Mouse (Mus musculus) forebrain, embryonic 10.5 days (tissue): ENCODE data around the gene Prg3. TPM values are rescaled to one million over a fixed set of nuclear protein-coding genes. Genes with fewer than 3 reads are reported as not detected.

Experiments used
- DNase-seq: peaks from one replicate; pipeline ENCODE4 v3.0.0-alpha.2; 2017; ENCODE audit warnings: low spot score; ENCODE audit errors: extremely low spot score
- H3K27ac ChIP-seq: fragments of 300-500 bp; sonication (generic); 2 replicates; pipeline ENCODE4 v1.5.1; 2016; ENCODE audit warnings: mild to moderate bottlenecking
- H3K27me3 ChIP-seq: fragments of 300-500 bp; sonication (generic); 2 replicates; pipeline ENCODE4 v1.6.1; 2016; ENCODE audit warnings: mild to moderate bottlenecking; ENCODE audit not compliant: poor library complexity, severe bottlenecking
- H3K36me3 ChIP-seq: fragments of 300-500 bp; sonication (generic); replicated peaks from 2 replicates; pipeline ENCODE4 v1.6.1; 2016; ENCODE audit warnings: mild to moderate bottlenecking, moderate library complexity
- H3K4me1 ChIP-seq: fragments of 300-500 bp; sonication (generic); 2 replicates; pipeline ENCODE4 v1.6.1; 2016
- H3K4me3 ChIP-seq: fragments of 300-500 bp; sonication (generic); 2 replicates; pipeline ENCODE4 v1.5.1; 2016; ENCODE audit warnings: mild to moderate bottlenecking, moderate library complexity
- H3K9me3 ChIP-seq: fragments of 300-500 bp; sonication (generic); 2 replicates; pipeline ENCODE4 v1.6.1; 2016; ENCODE audit warnings: mild to moderate bottlenecking, moderate library complexity
- WGBS: fragments of 180-500 bp; shearing (Covaris S2); methylation state at CpG from one replicate; pipeline ENCODE4 v1.1.7; 2016; 5-methylcytosine and 5-hydroxymethylcytosine counted together
- polyA plus RNA-seq: library from polyadenylated mRNA; unstranded; fragments of >200 nt; fragmentation: Nextera tagmentation; extraction: Ambion mirVana; gene quantifications from 2 replicates; pipeline ENCODE4 v1.2.1, GENCODE M21; 2016

The Prg3 gene
- polyA plus RNA-seq, 1 experiment from 2014 or later = not detected

DNA sequence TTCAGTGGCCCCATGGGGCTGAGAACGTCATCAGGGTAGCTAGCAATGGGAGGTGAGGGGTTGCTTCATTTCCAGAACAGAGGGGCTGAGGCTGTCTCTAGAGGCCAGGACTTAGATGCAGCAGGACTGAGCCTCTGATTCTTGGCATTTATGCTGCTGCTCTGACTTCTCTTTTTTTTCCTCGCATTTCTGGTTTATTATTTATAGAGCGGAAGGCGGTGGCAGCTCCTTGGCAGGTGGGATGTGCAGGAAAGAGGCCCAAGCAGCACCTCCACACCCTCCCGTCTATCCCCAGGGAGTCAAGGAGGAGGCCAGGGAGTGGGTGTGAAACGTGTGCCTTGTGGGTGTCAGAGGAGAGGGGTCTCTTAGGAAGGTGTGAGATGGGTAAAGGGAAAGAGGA, 43.0 kb downstream of the Prg3 start:
- 80% methylated on average over 6 of the region's 6 CpGs for WGBS
- Histone ChIP-seq H3K27ac (no peak overlapping the region), H3K27me3 (no peaks in the 10 kb centered on the region), H3K9me3 (no peaks in the 10 kb centered on the region), H3K4me1 (peaks cover 7% of the 10 kb centered on the region), H3K36me3 (no peaks in the 10 kb centered on the region), H3K4me3 (no peak overlapping the region)
- DNase-seq = no peak

DNA sequence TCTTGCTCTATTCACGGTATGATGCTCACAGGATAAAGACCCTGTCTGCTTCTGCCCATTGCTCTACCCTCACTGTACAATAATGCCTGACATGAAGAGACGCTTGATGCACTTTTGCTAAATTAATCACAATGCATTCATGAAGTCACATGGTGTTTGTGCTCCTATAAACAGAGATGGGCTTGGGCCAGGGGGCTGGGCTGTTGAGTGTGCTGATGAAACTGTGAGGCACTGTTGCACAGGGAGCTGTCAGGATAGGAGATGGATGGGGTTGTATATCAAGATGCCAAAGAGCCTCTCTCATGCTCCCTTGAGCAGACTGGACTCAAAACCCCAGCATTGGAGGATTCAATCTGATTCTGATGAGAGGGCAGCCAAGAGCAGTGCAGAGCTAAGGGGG, 45.1 kb downstream of the Prg3 start:
- no peaks in the 10 kb centered on the region for H3K36me3 ChIP-seq
- no peak for DNase-seq
- H3K4me1 ChIP-seq = peaks cover 18% of the 10 kb centered on the region
- no peaks in the 10 kb centered on the region for H3K9me3 ChIP-seq
- no peaks in the 10 kb centered on the region for H3K27me3 ChIP-seq
- H3K4me3 ChIP-seq = no peak overlapping the region
- H3K27ac ChIP-seq = no peak overlapping the region
- WGBS = 92% methylated on average over 2 of the region's 2 CpGs

DNA sequence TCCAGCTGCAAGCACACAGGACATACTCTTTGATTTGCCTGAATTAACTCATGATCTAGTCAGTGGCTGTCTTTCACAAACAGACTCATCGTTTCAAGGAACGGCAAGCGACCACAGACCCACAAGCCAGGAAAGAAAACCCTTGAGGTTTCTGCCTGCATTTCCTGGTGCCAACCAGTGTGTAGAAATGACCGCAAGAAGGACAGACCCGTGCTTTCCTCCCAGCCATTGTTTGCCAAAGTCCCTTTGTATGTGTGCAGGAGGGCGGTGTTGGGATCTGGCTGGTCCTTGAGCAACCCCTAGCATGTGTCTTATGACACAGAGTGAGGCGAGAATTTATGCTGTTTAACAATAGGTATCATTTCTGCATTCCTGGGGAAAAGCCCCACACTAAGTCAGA, 46.2 kb downstream of the Prg3 start:
- Histone ChIP-seq H3K36me3 (peaks cover 6% of the 10 kb centered on the region), H3K27me3 (no peaks in the 10 kb centered on the region), H3K4me1 (peaks cover 24% of the 10 kb centered on the region), H3K27ac (no peak overlapping the region), H3K9me3 (no peaks in the 10 kb centered on the region), H3K4me3 (no peak overlapping the region)
- DNase-seq = no peak
- WGBS = 86% methylated on average over 7 of the region's 7 CpGs

DNA sequence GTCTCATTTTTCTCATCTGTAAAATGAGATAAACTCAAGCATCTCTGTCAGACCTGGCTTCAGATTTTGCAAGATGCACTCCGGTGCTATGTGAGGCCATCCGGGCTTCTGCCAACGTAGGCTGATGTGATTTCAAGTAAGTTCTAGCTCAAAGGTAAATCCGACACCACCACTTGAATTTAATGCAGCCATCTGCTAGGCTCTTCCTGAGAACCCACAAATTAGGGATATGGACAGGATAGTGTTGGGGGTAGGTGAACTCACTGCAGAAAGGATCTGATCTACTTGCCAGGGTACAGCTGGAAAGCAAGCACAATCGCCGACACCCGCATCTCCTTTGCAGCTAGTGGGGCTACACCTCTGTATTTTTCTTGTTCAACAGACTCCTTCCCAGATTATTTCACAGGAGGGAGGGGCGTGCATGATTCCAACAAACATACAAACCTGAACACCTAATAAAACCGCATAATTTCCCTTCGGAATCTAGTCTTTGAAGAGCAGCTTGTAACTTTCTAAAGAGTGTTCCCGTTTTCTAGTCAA, 48.6 kb downstream of the Prg3 start:
- Histone ChIP-seq H3K36me3 (peaks cover 30% of the 10 kb centered on the region), H3K4me1 (peaks cover 27% of the 10 kb centered on the region), H3K9me3 (no peaks in the 10 kb centered on the region), H3K27ac (peak overlapping the region; percentile 97), H3K4me3 (peak overlapping the region; percentile 87), H3K27me3 (no peaks in the 10 kb centered on the region)
- DNase-seq = no peak
- WGBS = 12% methylated on average over 11 of the region's 11 CpGs

DNA sequence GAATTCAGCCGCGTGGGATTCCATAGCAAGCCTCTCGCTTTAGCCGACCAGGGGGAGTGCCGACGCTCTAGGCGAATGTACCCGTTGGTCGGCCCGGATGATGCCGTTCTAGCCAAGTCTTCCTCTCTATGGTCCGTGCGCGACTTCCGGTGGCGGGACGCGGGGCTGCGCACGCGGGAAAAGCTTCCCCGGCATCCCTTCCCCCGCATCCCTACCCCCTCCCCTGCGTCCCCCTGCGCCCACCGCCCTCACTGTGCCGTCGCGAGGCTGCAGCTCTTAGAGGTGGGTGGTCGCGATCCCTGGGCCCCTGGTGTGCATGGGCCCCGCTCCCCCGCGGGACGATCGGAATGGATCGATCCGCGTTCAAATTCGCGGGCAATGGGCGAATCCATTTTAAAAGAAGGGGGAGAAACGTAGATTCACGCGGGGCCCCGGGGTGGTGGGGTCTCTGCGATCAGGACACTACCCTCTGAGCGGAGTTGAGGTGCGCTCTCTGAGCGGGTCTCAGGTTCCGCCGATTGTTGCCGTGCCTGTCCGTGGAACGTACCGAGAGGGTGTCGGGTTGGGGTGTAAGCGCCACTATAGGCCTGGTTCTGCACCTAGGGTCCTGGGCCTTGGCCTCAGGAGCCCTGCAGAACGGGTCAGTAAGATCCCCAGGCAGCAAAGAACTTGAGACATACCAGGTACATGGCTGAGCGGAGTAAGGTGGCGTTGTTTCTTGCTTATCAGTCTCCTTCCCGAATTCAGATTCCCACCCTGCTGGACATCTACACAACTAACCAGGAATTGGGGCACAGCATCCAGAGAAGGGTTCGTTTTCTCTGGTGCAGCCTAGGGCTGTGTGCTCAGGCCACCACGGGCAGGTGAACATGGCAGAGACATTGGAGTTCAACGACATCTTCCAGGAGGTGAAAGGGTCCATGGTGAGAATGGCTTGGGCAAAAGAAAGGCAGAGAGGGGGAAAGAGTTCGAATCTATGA, 49.3 kb downstream of the Prg3 start, which contains the start of the genes Ssrp1 and P2rx3:
Gene Ssrp1, plus strand, starts transcription at position 188 of the 980 bp plus-strand sequence.
Gene P2rx3, minus strand, starts transcription at position 416 of the 980 bp plus-strand sequence.
- H3K27me3 ChIP-seq = no peaks in the 10 kb centered on the region
- peaks cover 27% of the 10 kb centered on the region for H3K4me1 ChIP-seq
- H3K9me3 ChIP-seq = no peaks in the 10 kb centered on the region
- H3K27ac ChIP-seq = peak within 1 kb of the TSS; percentile 97
- peaks cover 38% of the 10 kb centered on the region for H3K36me3 ChIP-seq
- peak within 1 kb of the TSS; percentile 87 for H3K4me3 ChIP-seq
- WGBS = 1% methylated on average over 66 of the region's 66 CpGs
- DNase-seq = peak; percentile 93

DNA sequence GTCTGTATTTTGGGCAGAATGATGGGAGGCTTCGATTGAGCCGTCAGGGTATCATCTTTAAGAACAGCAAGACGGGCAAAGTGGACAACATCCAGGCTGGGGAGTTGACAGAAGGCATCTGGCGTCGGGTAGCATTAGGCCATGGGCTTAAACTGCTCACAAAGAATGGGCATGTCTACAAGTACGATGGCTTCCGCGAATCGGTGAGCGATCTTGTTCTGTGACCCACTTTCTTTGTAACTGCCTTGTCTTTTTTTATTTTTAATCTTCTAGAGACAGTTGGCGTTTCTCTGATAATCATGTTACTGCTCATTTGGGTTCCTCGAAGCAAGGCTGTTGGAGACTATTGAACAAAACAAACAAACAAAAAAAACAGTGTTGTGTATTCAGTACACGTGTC, 50.3 kb downstream of the Prg3 start:
- WGBS = 88% methylated on average over 13 of the region's 13 CpGs
- H3K4me1 ChIP-seq = peaks cover 27% of the 10 kb centered on the region
- H3K27ac ChIP-seq = peak overlapping the region; percentile 97

More for the DNA sequence above, 50.3 kb downstream of the Prg3 start:
- H3K36me3 ChIP-seq = peaks cover 48% of the 10 kb centered on the region
- no peak for DNase-seq
- no peaks in the 10 kb centered on the region for H3K27me3 ChIP-seq
- no peaks in the 10 kb centered on the region for H3K9me3 ChIP-seq
- H3K4me3 ChIP-seq = peak overlapping the region; percentile 87

Other genes starting within 250 kb of the Prg3 start
- 8.5 and 8.8 TPM in 2 replicates for gene Gm19426, start 244.6 kb upstream of the Prg3 start, polyA plus RNA-seq
- gene Serping1, start 212.8 kb upstream of the Prg3 start, polyA plus RNA-seq = 22.7 and 23.2 TPM in 2 replicates
- 28.8 and 33.1 TPM in 2 replicates for gene Ube2l6, start 189.4 kb upstream of the Prg3 start, polyA plus RNA-seq
- gene Smtnl1, start 165.6 kb upstream of the Prg3 start, polyA plus RNA-seq = 0.46 TPM in 1 of 2 replicates, not detected in the other
- 68.6 and 70.9 TPM in 2 replicates for gene Timm10, start 161.2 kb upstream of the Prg3 start, polyA plus RNA-seq
- 28.5 and 29.3 TPM in 2 replicates for gene Slc43a1, start 149.4 kb upstream of the Prg3 start, polyA plus RNA-seq
- gene Rtn4rl2, start 101.5 kb upstream of the Prg3 start, polyA plus RNA-seq = 0.78 and 1.0 TPM in 2 replicates
- 20.8 and 23.7 TPM in 2 replicates for gene Slc43a3, start 51.6 kb upstream of the Prg3 start, polyA plus RNA-seq
- gene Prg2, start 7.8 kb upstream of the Prg3 start, polyA plus RNA-seq = not detected in 2 replicates
- 433 and 446 TPM in 2 replicates for gene Ssrp1, start 49.0 kb downstream of the Prg3 start, polyA plus RNA-seq
- gene P2rx3, start 49.2 kb downstream of the Prg3 start, polyA plus RNA-seq = 2.7 and 3.6 TPM in 2 replicates
- 26.6 and 36.1 TPM in 2 replicates for gene Tnks1bp1, start 59.8 kb downstream of the Prg3 start, polyA plus RNA-seq
- 37.6 and 38.8 TPM in 2 replicates for gene Aplnr, start 148.0 kb downstream of the Prg3 start, polyA plus RNA-seq
- gene Lrrc55, start 209.0 kb downstream of the Prg3 start, polyA plus RNA-seq = 0.30 and 0.47 TPM in 2 replicates